Mouse (Mus musculus): ENCODE results near the gene Rec8.

Gene Rec8

GRCm38 (mm10) chr14:55617822-55618221 lies at the start of gene Rec8:
Rec8 (plus strand) TSS chr14:55618037.
- in situ Hi-C loops (cut with MboI; ENCODE audit: low pct_unique_long_range_greater_than_20kb in 1 of 2, low sequenced_read_pairs in 2 of 2, unreplicated experiment in 1 of 2), result no loop called here

- in situ Hi-C loops (cut with MboI; ENCODE audit: low pct_unique_long_range_greater_than_20kb in 1 of 2, low sequenced_read_pairs in 2 of 2, unreplicated experiment in 1 of 2), result no loop called here
Observed at GRCm38 (mm10) chr14:55570588-55570987, 47.2 kb upstream of the Rec8 start.

- in situ Hi-C loops (cut with MboI; ENCODE audit: low pct_unique_long_range_greater_than_20kb in 1 of 2, low sequenced_read_pairs in 2 of 2, unreplicated experiment in 1 of 2), result no loop called here
Observed at GRCm38 (mm10) chr14:55571760-55572159, 46.1 kb upstream of the Rec8 start.

- in situ Hi-C loops (cut with MboI; ENCODE audit: low pct_unique_long_range_greater_than_20kb in 1 of 2, low sequenced_read_pairs in 2 of 2, unreplicated experiment in 1 of 2), result no loop called here
Observed at GRCm38 (mm10) chr14:55575302-55575701, 42.5 kb upstream of the Rec8 start, which contains the start of gene Fitm1. Fitm1 (plus strand) TSS chr14:55575617.

GRCm38 (mm10) chr14:55575711-55576110 lies 42.1 kb upstream of the Rec8 start:
- in situ Hi-C loops (cut with MboI; ENCODE audit: low pct_unique_long_range_greater_than_20kb in 1 of 2, low sequenced_read_pairs in 2 of 2, unreplicated experiment in 1 of 2), result no loop called here

- in situ Hi-C loops (cut with MboI; ENCODE audit: low pct_unique_long_range_greater_than_20kb in 1 of 2, low sequenced_read_pairs in 2 of 2, unreplicated experiment in 1 of 2), result no loop called here
Observed at GRCm38 (mm10) chr14:55576376-55576775, 41.5 kb upstream of the Rec8 start.

- in situ Hi-C loops (cut with MboI; ENCODE audit: low pct_unique_long_range_greater_than_20kb in 1 of 2, low sequenced_read_pairs in 2 of 2, unreplicated experiment in 1 of 2), result no loop called here
Observed at GRCm38 (mm10) chr14:55577871-55578667, 39.8 kb upstream of the Rec8 start, which contains the start of gene Psme1. Psme1 (plus strand) TSS chr14:55578123.

- in situ Hi-C loops (cut with MboI; ENCODE audit: low pct_unique_long_range_greater_than_20kb in 1 of 2, low sequenced_read_pairs in 2 of 2, unreplicated experiment in 1 of 2), result no loop called here
Observed at GRCm38 (mm10) chr14:55578668-55579269, 39.1 kb upstream of the Rec8 start.

GRCm38 (mm10) chr14:55579511-55580496 lies 38.0 kb upstream of the Rec8 start:
- in situ Hi-C loops (cut with MboI; ENCODE audit: low pct_unique_long_range_greater_than_20kb in 1 of 2, low sequenced_read_pairs in 2 of 2, unreplicated experiment in 1 of 2), result no loop called here

- in situ Hi-C loops (cut with MboI; ENCODE audit: low pct_unique_long_range_greater_than_20kb in 1 of 2, low sequenced_read_pairs in 2 of 2, unreplicated experiment in 1 of 2), result no loop called here
Observed at GRCm38 (mm10) chr14:55580731-55581130, 37.1 kb upstream of the Rec8 start.

- in situ Hi-C loops (cut with MboI; ENCODE audit: low pct_unique_long_range_greater_than_20kb in 1 of 2, low sequenced_read_pairs in 2 of 2, unreplicated experiment in 1 of 2), result no loop called here
Observed at GRCm38 (mm10) chr14:55581981-55582681, 35.7 kb upstream of the Rec8 start.

- in situ Hi-C loops (cut with MboI; ENCODE audit: low pct_unique_long_range_greater_than_20kb in 1 of 2, low sequenced_read_pairs in 2 of 2, unreplicated experiment in 1 of 2), result no loop called here
Observed at GRCm38 (mm10) chr14:55584303-55584701, 33.5 kb upstream of the Rec8 start.

- in situ Hi-C loops (cut with MboI; ENCODE audit: low pct_unique_long_range_greater_than_20kb in 1 of 2, low sequenced_read_pairs in 2 of 2, unreplicated experiment in 1 of 2), result no loop called here
Observed at GRCm38 (mm10) chr14:55584702-55585565, 32.9 kb upstream of the Rec8 start, which contains the start of gene Emc9. Emc9 (minus strand) TSS chr14:55585302.

GRCm38 (mm10) chr14:55585566-55585960 lies 32.3 kb upstream of the Rec8 start:
- in situ Hi-C loops (cut with MboI; ENCODE audit: low pct_unique_long_range_greater_than_20kb in 1 of 2, low sequenced_read_pairs in 2 of 2, unreplicated experiment in 1 of 2), result no loop called here

- in situ Hi-C loops (cut with MboI; ENCODE audit: low pct_unique_long_range_greater_than_20kb in 1 of 2, low sequenced_read_pairs in 2 of 2, unreplicated experiment in 1 of 2), result no loop called here
Observed at GRCm38 (mm10) chr14:55586149-55586548, 31.7 kb upstream of the Rec8 start.

GRCm38 (mm10) chr14:55589271-55589670 lies 28.6 kb upstream of the Rec8 start:
- in situ Hi-C loops (cut with MboI; ENCODE audit: low pct_unique_long_range_greater_than_20kb in 1 of 2, low sequenced_read_pairs in 2 of 2, unreplicated experiment in 1 of 2), result no loop called here

- in situ Hi-C loops (cut with MboI; ENCODE audit: low pct_unique_long_range_greater_than_20kb in 1 of 2, low sequenced_read_pairs in 2 of 2, unreplicated experiment in 1 of 2), result no loop called here
Observed at GRCm38 (mm10) chr14:55589771-55590448, 27.9 kb upstream of the Rec8 start.

All from mouse embryonic stem cell (cell line).